Mouse (Mus musculus): Measurements from ENCODE around the gene Pak1ip1.
A peak's percentile ranks its signal among the peaks of the same experiment; 100 is the strongest.

Gene Pak1ip1

GRCm38 (mm10) chr13:41008271-41008670 lies 7.4 kb downstream of the Pak1ip1 start:
- DNase-seq: no peak

GRCm38 (mm10) chr13:41008946-41009345 lies 8.1 kb downstream of the Pak1ip1 start:
- DNase-seq: no peak

DNA sequence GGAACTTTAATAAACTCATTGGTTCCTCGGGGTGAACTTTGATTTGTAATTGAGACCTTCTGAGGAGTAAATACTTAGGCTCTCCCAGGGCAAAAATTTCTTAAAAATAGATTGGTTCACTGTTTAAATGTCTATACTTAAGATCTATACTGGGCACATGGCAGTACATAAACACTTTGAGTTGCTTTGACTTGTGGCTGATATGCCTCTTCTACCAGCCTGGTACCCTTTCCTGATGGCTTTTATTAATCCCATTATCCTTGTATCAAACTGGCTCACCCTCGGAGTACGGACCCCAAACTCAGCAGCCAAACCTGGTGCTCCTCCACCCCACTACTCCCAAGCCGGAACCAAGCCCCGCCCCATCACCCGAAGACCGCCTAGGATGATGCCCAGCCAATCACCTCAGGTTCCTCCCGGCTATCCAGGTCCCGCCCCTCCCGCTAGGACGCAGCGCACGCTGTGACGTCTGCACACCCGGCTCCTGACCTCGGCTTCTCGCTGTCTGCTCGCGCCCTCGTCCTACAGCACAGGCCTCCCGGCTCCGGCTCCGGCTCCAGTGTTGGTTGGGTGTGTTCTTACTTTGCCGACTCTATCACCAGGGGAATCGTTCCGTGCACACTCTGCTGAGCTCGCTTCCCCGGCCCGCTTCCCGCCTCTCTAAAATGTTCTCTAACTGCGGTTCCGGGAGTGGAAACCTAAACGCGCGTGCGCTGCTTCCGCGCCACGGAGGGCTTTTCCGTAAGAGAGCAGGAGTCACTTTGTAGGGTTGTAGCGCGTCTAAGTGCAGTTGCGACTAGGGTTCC lies 15.2 kb downstream of the Pak1ip1 start, which contains the start of gene Tmem14c:
Tmem14c (plus strand) TSS at position 464 of the 806 bp plus-strand sequence.
- DNase-seq: peak; percentile 95 to 97

DNA sequence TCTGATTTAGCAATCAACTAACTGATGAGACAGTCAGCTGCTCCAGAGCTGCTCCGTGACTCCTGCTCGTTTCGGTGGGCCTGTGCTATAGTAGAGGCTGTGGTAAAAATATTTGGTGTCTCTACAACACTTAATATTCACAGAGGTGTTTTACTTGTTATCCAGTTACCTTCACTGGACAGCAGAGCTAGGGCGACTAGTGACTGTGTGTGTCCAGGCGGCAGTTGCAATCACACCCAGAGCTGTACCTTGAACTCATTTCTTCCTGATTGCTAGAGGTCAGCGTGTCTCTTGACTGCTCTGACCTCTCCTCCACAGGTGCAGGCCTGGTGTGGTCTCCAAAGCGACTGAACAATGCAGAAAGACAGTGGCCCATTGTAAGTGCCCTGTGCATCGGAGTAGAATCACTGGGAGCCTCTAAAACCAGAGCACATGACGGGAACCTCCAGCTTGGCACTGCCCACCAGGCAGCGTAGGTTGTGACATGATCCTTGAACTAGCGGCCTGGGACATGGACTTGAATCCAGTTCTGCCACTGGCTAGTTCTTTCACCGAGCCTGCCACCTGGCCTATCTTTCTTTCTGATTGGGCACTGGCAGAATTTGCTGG lies 16.1 kb downstream of the Pak1ip1 start:
- DNase-seq: peak in 1 of 2 experiments; percentile 18

- no peak for DNase-seq
Observed at GRCm38 (mm10) chr13:41017832-41018231, 17.0 kb downstream of the Pak1ip1 start.

- no peak for DNase-seq
Observed at GRCm38 (mm10) chr13:41018236-41018635, 17.4 kb downstream of the Pak1ip1 start.

DNA sequence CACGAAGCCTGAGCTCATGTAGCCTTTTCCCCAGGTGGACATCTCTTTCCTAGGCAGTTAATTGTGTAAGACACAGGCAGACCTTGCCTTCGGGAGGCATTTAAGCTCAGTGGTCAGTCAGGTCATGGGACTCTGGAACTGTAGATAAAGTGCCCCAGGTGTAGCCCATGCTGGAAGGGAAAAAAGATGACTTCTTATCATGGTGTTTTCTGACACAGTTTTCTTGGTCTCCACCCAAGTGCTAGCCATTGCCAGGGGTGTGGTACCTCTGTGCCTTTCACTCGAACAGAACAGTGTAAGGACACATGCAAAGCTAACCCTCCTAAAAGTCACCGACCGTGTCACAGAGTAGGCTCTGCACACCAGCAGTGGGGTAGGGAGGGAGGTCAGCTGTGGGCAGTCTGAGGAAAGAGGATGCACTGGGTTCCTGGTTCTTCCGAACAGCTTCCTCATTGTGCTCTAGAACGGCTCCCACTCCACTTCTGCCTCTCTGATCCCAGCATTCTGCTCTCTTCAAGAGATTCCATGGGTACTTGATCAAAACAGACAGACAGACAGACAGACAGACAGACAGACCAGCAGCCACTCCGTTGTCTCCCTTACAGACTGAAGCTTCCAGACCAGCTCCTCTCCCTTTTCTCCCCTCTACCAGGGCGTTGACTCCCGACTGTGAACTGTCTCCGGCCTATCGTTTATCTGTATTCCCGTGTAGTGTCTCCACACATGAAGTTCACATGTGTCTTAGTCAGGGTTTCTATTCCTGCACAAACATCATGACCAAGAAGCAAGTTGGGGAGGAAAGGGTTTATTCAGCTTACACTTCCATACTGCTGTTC lies 18.2 kb downstream of the Pak1ip1 start:
- DNase-seq: no peak

DNA sequence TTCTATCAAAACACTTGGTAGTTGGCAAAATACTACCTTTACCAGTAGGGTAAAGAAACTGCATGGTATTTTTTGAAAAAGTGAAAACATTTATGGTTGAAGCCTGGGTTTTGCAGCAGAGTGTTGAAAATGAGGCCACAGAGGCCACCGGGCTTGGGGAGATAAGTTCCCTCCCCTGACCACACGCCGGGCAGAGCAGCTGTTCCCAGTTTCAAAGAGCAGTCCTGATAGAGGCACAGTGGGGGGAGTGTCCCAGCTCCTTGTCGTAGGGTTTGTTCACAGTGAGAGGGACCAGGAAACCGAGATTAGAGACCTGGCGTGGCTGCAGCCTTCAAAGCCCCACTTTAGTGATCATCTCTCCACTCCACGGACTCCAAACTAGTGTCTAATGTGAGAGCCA lies 19.7 kb downstream of the Pak1ip1 start:
- DNase-seq: no peak

GRCm38 (mm10) chr13:41021607-41022006 lies 20.8 kb downstream of the Pak1ip1 start:
- no peak for DNase-seq

- DNase-seq: no peak
Observed at GRCm38 (mm10) chr13:41022099-41022498, 21.3 kb downstream of the Pak1ip1 start.

DNA sequence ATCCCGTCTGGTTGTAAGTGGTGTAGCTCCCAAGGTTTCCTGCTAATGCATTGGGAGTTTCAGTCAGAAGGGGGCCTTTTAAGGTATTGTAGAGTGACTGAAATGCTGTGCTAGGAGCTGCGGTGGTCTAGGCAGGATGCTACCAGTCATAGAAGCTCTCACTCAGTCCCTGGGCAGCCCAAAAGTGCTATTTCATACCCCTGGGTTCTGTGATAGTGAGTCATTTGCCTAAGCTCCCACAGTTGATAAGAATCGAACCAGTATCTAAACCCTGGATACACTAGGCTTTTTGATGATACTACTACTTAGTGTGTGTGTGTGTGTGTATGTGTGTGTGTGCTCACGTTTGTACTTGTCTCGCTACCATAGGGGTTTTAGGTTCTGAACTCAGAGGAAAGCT lies 29.3 kb downstream of the Pak1ip1 start:
- no peak for DNase-seq

- DNase-seq: no peak
Observed at GRCm38 (mm10) chr13:41042511-41042910, 41.7 kb downstream of the Pak1ip1 start.

GRCm38 (mm10) chr13:41045901-41046300 lies 45.1 kb downstream of the Pak1ip1 start:
- DNase-seq: no peak

DNA sequence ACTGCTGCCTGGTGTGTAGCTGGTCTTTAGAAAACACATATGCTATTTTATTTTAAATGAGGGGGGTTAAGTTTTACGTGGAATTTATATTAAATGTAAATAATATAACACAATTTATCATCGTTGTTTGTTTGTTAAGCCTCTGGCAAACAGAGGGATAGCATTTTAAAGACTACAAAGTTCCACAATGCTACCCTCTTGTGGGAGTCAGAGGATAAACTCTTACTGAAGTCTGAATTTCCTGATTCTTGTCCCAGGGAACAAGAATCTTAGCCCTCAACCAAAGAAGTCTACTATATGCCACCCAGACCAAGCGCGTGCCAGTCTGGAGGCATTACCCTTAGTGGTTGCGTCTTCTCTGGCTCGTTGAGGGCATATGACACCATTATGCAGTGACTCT lies 46.5 kb downstream of the Pak1ip1 start:
- DNase-seq: no peak

- no peak for DNase-seq
Observed at GRCm38 (mm10) chr13:41051965-41052364, 51.1 kb downstream of the Pak1ip1 start.
